Mouse (Mus musculus) myocyte (in vitro differentiated cells): ENCODE measurements around the gene BC048562. TPM values are rescaled to one million over a fixed set of nuclear protein-coding genes. Genes with fewer than 3 reads are reported as not detected.

Experiments used
- H3K27me3 ChIP-seq: one replicate; pipeline ENCODE4 v1.6.1; 2011; ENCODE audit not compliant: control insufficient read depth, insufficient read depth, insufficient read length
- H3K36me3 ChIP-seq: one replicate; pipeline ENCODE4 v1.6.1; 2011; ENCODE audit not compliant: control insufficient read depth, insufficient read depth
- H3K4me2 ChIP-seq: one replicate; pipeline ENCODE4 v1.6.1; 2011; ENCODE audit warnings: low read depth, control low read depth
- H3K4me3 ChIP-seq: one replicate; pipeline ENCODE4 v1.5.1; 2011; ENCODE audit warnings: mild to moderate bottlenecking, control low read depth, moderate library complexity
- H3K79me2 ChIP-seq: one replicate; pipeline ENCODE4 v1.6.1; 2011; ENCODE audit not compliant: control insufficient read depth, insufficient read depth
- H3ac ChIP-seq: one replicate; pipeline ENCODE4 v1.6.1; 2011; ENCODE audit not compliant: control insufficient read depth, insufficient read length
- CEBPB ChIP-seq: IDR thresholded peaks from 2 replicates; pipeline ENCODE4 v1.6.1; 2011; ENCODE audit warnings: mild to moderate bottlenecking, moderate library complexity; ENCODE audit not compliant: poor library complexity, insufficient read depth, severe bottlenecking
- E2F4 ChIP-seq: IDR thresholded peaks from one replicate; pipeline ENCODE4 v1.6.1; 2011; ENCODE audit warnings: mild to moderate bottlenecking, control low read depth, moderate library complexity; ENCODE audit not compliant: insufficient read depth
- MAX ChIP-seq: IDR thresholded peaks from one replicate; pipeline ENCODE4 v1.6.1; 2011; ENCODE audit warnings: low read depth, mild to moderate bottlenecking, control low read depth
- MYOD1 ChIP-seq, 3 experiments: IDR thresholded peaks; one replicate each; pipeline ENCODE4 v1.6.1; 2011; ENCODE audit warnings: control low read depth in 2 of 3, low read depth in 2 of 3, mild to moderate bottlenecking in 2 of 3, moderate library complexity in 1 of 3; ENCODE audit not compliant: insufficient read length in 2 of 3, control insufficient read depth in 1 of 3
- MYOG ChIP-seq, 3 experiments: IDR thresholded peaks; one replicate each; pipeline ENCODE4 v1.6.1; 2011; ENCODE audit warnings: control low read depth in 2 of 3, low read depth in 2 of 3, mild to moderate bottlenecking in 2 of 3; ENCODE audit not compliant: insufficient read length in 2 of 3, control insufficient read depth in 1 of 3, insufficient read depth in 1 of 3
- POLR2A ChIP-seq: IDR thresholded peaks from one replicate; pipeline ENCODE4 v1.6.1; 2011; ENCODE audit warnings: low read depth, mild to moderate bottlenecking, control low read depth, moderate library complexity; ENCODE audit not compliant: insufficient read length
- POLR2AphosphoS2 ChIP-seq: IDR thresholded peaks from one replicate; pipeline ENCODE4 v1.6.1; 2011; ENCODE audit warnings: low read depth, control low read depth; ENCODE audit not compliant: insufficient read length
- REST ChIP-seq: IDR thresholded peaks from one replicate; pipeline ENCODE4 v1.6.1; 2011; ENCODE audit warnings: mild to moderate bottlenecking, control low read depth, moderate library complexity; ENCODE audit not compliant: insufficient read depth, insufficient read length
- SRF ChIP-seq: IDR thresholded peaks from one replicate; pipeline ENCODE4 v1.6.1; 2011; ENCODE audit warnings: low read depth; ENCODE audit not compliant: control insufficient read depth, insufficient read length
- TCF12 ChIP-seq: IDR thresholded peaks from one replicate; pipeline ENCODE4 v1.6.1; 2011; ENCODE audit warnings: mild to moderate bottlenecking, control low read depth; ENCODE audit not compliant: poor library complexity, insufficient read depth, severe bottlenecking
- TCF3 ChIP-seq: IDR thresholded peaks from one replicate; pipeline ENCODE4 v1.6.1; 2011; ENCODE audit warnings: low read depth, control low read depth; ENCODE audit not compliant: insufficient read length
- USF1 ChIP-seq: IDR thresholded peaks from one replicate; pipeline ENCODE4 v1.6.1; 2011; ENCODE audit warnings: low read depth, mild to moderate bottlenecking, control low read depth, moderate library complexity
- polyA plus RNA-seq: library from polyadenylated mRNA; unstranded; fragments of >200 nt; fragmentation: generic; extraction: Trizol; gene quantifications from one replicate; pipeline ENCODE4 v1.2.1, GENCODE M21; 2012; ENCODE audit warnings: missing spikeins

The BC048562 gene
- polyA plus RNA-seq, 1 experiment, result not detected

DNA sequence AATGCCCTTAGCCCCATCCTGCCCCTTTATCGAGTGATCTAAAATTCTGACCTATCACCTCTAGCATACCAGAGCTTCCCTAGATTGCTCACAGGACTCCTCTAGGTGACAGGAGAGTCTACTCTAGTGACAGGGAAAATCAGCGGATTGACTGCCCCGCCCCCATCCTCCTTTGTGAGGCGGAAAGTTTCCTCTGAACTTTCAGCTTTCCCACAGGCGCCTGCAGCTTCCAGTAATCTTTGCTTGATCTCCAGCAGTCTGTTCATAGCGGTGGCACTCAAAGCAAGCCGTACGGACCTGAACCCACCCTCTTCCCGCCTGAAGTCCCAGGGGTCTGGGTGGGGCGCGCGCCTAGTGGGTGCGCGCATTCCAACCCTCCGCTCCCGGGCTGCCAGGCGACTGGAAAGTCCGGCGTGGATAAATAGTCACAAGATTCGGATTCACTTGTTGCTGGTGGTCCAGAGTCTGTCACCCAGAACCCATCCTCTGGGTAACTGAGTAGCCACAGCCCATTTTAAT is 42.4 kb downstream of the BC048562 start:
- Histone ChIP-seq H3ac (no peak overlapping the region), H3K36me3 (no peaks in the 10 kb centered on the region), H3K4me2 (peak overlapping the region; percentile 75), H3K4me3 (peak overlapping the region; percentile 50), H3K79me2 (peaks cover 22% of the 10 kb centered on the region), H3K27me3 (no peaks in the 10 kb centered on the region)
- TF ChIP-seq POLR2AphosphoS2, result peak; percentile 56
- TF ChIP-seq REST, result no peak
- TF ChIP-seq MYOD1 (IDR thresholded peaks at IDR 0.05; ENCODE audit: control insufficient read depth in 1 of 3, insufficient read length in 2 of 3, low read depth in 2 of 3), result peak in 1 of 3 experiments; percentile 5
- TF ChIP-seq TCF12, result no peak
- TF ChIP-seq POLR2A, result peak; percentile 59

DNA sequence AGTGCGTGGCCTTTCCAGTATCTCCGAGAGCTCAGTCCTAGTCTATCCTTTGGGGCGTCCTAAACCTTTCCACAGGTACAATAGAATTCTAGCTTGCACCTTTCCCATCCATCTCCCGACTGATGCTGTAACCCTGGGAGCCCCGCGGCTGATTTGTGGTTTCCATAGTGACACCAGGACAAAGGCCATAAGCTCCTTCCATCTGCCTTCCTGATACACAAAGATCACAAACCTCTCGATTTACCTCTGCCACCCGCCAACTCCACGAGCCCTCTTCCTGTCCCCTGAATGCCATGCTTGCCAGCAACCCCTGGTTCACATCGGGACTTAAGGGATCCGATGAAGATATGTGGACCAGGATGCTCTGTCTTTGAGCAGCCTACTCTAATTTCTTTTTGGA is 43.0 kb downstream of the BC048562 start:
- H3K4me3 ChIP-seq, result peak overlapping the region; percentile 50

DNA sequence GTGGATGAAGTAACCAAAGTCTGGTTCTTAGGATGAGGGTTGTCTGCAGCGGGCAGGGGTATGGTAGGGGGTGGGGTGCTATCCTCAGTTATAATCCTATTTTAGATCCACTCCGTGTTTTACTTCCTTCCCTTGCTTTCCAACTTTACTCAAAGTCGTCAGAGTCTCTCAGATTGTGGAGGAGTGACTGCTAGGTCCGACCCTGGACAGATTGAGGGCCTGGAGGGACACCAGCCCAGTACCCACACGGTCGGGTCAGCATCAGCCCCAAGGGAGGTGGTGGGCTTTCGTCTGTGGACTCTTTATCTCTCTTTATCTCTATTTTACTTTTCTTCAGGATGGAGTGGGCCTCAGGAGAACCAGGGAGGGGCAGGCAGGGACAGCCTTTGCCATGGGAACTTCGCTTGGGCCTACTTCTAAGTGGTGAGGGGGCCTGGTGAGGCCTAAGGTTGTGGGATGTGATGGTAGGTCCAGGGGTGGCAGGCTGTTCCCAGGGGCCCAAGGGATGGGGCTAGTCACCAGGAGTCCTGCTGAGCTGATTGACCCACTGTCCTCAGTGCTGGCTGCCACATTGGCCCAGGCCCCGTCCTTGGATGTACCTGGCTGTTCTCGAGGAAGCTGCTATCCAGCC is 43.6 kb downstream of the BC048562 start, which contains the start of gene Lamb2:
Gene Lamb2, plus strand, starts transcription at position 16 of the 631 bp plus-strand sequence.
- Histone ChIP-seq H3ac (peak within 1 kb of the TSS; percentile 24), H3K4me3 (peak within 1 kb of the TSS; percentile 50), H3K4me2 (peak within 1 kb of the TSS; percentile 75), H3K36me3 (peaks cover 6% of the 10 kb centered on the region), H3K79me2 (peaks cover 22% of the 10 kb centered on the region), H3K27me3 (no peaks in the 10 kb centered on the region)
- TF ChIP-seq REST, result no peak
- TF ChIP-seq TCF3, result no peak
- no peak for TF ChIP-seq TCF12
- TF ChIP-seq MYOG (IDR thresholded peaks at IDR 0.05; ENCODE audit: control insufficient read depth in 1 of 3, insufficient read depth in 1 of 3, insufficient read length in 2 of 3, low read depth in 2 of 3), result no peak
- no peak for TF ChIP-seq SRF
- no peak for TF ChIP-seq USF1
- TF ChIP-seq E2F4, result no peak
- TF ChIP-seq CEBPB, result no peak
- TF ChIP-seq POLR2A, result peak; percentile 80
- TF ChIP-seq MYOD1 (IDR thresholded peaks at IDR 0.05; ENCODE audit: control insufficient read depth in 1 of 3, insufficient read length in 2 of 3, low read depth in 2 of 3), result no peak
- TF ChIP-seq MAX, result no peak
- TF ChIP-seq POLR2AphosphoS2, result peak; percentile 74

More for the DNA sequence above, 43.0 kb downstream of the BC048562 start:
- H3K27me3 ChIP-seq, result no peaks in the 10 kb centered on the region
- no peak overlapping the region for H3ac ChIP-seq
- peak overlapping the region; percentile 75 for H3K4me2 ChIP-seq
- TF ChIP-seq POLR2AphosphoS2 (no peak), SRF (no peak), MYOG (IDR thresholded peaks at IDR 0.05; ENCODE audit: control insufficient read depth in 1 of 3, insufficient read depth in 1 of 3, insufficient read length in 2 of 3, low read depth in 2 of 3) (no peak), MYOD1 (IDR thresholded peaks at IDR 0.05; ENCODE audit: control insufficient read depth in 1 of 3, insufficient read length in 2 of 3, low read depth in 2 of 3) (no peak), MAX (no peak), TCF12 (no peak), POLR2A (no peak), E2F4 (no peak), TCF3 (no peak), USF1 (no peak), REST (no peak)
- peaks cover 22% of the 10 kb centered on the region for H3K79me2 ChIP-seq
- H3K36me3 ChIP-seq, result peaks cover 4% of the 10 kb centered on the region

DNA sequence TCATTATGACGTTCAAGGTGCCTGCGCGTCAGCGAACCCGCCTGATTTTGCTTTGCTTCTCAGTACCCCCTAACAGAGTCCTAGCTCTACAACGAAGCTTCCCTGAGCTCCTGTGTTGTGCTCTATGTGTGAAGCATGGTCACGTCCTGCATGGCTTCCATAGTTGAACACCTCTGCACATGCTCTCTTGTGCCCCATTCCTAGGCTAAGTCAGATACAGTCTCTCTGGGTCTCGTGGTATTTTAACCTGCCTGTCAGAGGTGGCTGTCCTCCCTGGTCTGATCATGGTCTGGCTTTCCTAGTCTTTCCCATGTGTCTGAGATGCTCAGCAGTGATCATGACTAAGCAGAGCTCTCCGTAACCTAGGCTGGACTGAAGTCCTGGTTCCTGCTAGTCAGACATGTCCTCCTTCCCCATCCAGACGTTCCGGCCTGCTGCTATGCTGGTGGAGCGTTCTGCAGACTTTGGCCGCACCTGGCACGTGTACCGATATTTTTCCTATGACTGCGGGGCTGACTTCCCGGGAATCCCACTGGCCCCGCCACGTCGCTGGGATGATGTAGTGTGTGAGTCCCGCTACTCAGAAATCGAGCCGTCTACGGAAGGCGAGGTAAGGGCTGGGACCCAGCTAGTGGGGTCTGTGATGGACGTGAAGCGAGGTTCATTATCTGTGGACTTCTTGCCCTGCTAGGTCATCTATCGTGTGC is 44.7 kb downstream of the BC048562 start:
- Histone ChIP-seq H3K79me2 (peaks cover 22% of the 10 kb centered on the region), H3K36me3 (peaks cover 10% of the 10 kb centered on the region), H3K27me3 (no peaks in the 10 kb centered on the region), H3K4me3 (peak overlapping the region; percentile 50), H3K4me2 (peak overlapping the region; percentile 75), H3ac (peak overlapping the region; percentile 24)
- TF ChIP-seq REST (no peak), POLR2AphosphoS2 (no peak), TCF3 (no peak), E2F4 (no peak), USF1 (no peak), TCF12 (no peak), SRF (no peak), POLR2A (no peak), MYOG (IDR thresholded peaks at IDR 0.05; ENCODE audit: control insufficient read depth in 1 of 3, insufficient read depth in 1 of 3, insufficient read length in 2 of 3, low read depth in 2 of 3) (no peak), MAX (no peak), CEBPB (no peak), MYOD1 (IDR thresholded peaks at IDR 0.05; ENCODE audit: control insufficient read depth in 1 of 3, insufficient read length in 2 of 3, low read depth in 2 of 3) (no peak)

DNA sequence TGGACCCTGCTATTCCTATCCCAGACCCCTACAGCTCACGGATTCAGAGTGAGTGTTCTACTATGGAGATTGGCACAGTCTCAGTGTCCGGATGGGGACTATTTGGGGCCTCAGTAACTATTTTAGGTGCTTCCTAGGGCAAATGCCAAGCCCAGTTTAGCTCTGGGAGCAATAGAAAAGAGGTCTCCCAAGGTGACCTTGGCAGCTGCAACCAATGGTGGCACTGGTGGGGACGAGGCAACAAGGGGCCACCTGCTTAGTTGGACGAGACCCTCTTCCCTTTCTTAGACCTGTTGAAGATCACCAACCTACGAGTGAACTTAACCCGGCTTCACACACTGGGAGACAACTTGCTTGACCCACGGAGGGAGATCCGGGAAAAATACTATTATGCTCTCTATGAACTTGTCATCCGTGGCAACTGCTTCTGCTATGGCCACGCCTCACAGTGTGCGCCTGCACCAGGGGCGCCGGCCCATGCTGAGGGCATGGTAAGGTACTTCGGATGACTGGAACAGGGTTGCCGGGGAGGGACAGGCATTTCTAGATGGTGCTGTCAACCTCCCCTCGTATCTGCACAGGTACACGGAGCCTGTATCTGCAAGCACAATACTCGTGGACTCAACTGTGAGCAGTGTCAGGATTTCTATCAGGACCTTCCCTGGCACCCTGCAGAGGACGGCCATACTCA is 45.4 kb downstream of the BC048562 start:
- Histone ChIP-seq H3K79me2 (peaks cover 22% of the 10 kb centered on the region), H3K4me2 (peak overlapping the region; percentile 75), H3K27me3 (no peaks in the 10 kb centered on the region), H3K36me3 (peaks cover 10% of the 10 kb centered on the region), H3ac (no peak overlapping the region), H3K4me3 (no peak overlapping the region)
- TF ChIP-seq TCF3 (no peak), USF1 (no peak), REST (no peak), E2F4 (no peak), POLR2AphosphoS2 (no peak), MAX (no peak), MYOG (IDR thresholded peaks at IDR 0.05; ENCODE audit: control insufficient read depth in 1 of 3, insufficient read depth in 1 of 3, insufficient read length in 2 of 3, low read depth in 2 of 3) (no peak), SRF (no peak), TCF12 (no peak), MYOD1 (IDR thresholded peaks at IDR 0.05; ENCODE audit: control insufficient read depth in 1 of 3, insufficient read length in 2 of 3, low read depth in 2 of 3) (no peak), POLR2A (no peak), CEBPB (no peak)
